Mouse (Mus musculus) ES-E14 (cell line): Measurements from ENCODE around the gene Cs.

Experiments
- CHD2 ChIP-seq: IDR thresholded peaks from 2 replicates; pipeline ENCODE4 v1.6.1; 2014; ENCODE audit warnings: mild to moderate bottlenecking, low read depth, low read length, inconsistent platforms
- HCFC1 ChIP-seq: IDR thresholded peaks from 2 replicates; pipeline ENCODE4 v1.6.1; 2012; ENCODE audit warnings: low read length, inconsistent platforms, borderline replicate concordance; ENCODE audit not compliant: insufficient read depth
- MAFK ChIP-seq: IDR thresholded peaks from 2 replicates; pipeline ENCODE4 v1.6.1; 2014; ENCODE audit warnings: mild to moderate bottlenecking, low read depth, low read length, inconsistent platforms; ENCODE audit not compliant: insufficient read depth
- ZC3H11A ChIP-seq: IDR thresholded peaks from 2 replicates; pipeline ENCODE4 v1.6.1; 2012; ENCODE audit warnings: low read depth, mild to moderate bottlenecking, inconsistent platforms, low read length, borderline replicate concordance
- ZNF384 ChIP-seq: IDR thresholded peaks from 2 replicates; pipeline ENCODE4 v1.6.1; 2012; ENCODE audit warnings: low read depth, low read length, inconsistent platforms

DNA sequence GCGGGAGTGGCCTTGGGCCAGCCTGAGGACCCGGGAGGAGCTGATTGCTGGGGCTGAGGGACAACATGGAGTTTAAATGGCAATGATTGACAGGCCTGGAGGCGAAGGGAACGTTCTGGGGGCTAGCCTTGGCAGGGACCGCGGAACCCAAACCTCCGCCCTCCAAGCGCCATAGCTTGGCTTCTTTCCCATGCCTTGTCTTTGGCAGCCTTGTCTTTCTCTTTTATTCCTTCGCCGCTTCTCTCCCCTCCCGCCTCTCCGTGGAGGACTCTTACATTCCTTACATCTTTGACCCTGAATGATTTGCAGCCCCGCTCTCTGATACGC, 74.5 kb downstream of the Cs start:
- no peak for TF ChIP-seq MAFK
- TF ChIP-seq HCFC1 = no peak
- no peak for TF ChIP-seq ZC3H11A
- no peak for TF ChIP-seq ZNF384
- TF ChIP-seq CHD2 = no peak
